Mouse (Mus musculus) heart, adult 2 months (tissue): ENCODE data around the gene Rpp40.

ENCODE experiments used
- CTCF ChIP-seq: fragments of 200-600 bp; IDR thresholded peaks from 2 replicates; pipeline ENCODE4 v1.8.1; 2022; ENCODE audit warnings: antibody characterized with exemption, mild to moderate bottlenecking, moderate library complexity
- EP300 ChIP-seq: fragments of 200-500 bp; IDR thresholded peaks from 2 replicates; pipeline ENCODE4 v1.6.1; 2011; ENCODE audit warnings: low read depth, low read length, control low read depth; ENCODE audit not compliant: insufficient read depth
- POLR2A ChIP-seq: fragments of 200-500 bp; IDR thresholded peaks from 2 replicates; pipeline ENCODE4 v1.6.1; 2011; ENCODE audit warnings: mild to moderate bottlenecking, low read depth, low read length, control low read depth; ENCODE audit not compliant: insufficient read depth

DNA sequence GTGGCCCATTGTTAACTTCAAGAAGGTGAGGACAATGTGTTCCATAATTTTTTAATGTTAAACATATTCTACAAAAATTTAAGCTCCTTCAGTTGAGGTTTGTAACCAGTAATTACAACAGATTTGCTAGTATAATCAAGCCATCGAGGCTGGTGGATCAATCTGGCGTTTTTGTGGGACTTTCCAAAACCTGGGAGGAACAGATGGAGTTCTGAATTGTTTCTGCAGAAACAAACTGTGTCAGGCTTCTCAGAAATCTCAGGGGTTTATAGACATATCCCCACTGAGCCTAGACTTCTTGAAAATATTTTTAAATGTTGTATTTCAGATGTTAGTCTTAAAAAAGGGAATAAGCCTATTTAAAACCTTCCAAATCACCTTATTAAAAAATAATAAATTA lies 31.8 kb upstream of the Rpp40 start:
- TF ChIP-seq POLR2A (no peak), CTCF (no peak), EP300 (no peak)
